Mouse (Mus musculus) telencephalon, adult 2 months (tissue): ENCODE data around the gene Agtr1a.

Experiments
- DNase-seq: peaks from one replicate; pipeline ENCODE4 v3.0.0-alpha.2; 2011; ENCODE audit warnings: low read depth, low spot score

The Agtr1a gene

DNA sequence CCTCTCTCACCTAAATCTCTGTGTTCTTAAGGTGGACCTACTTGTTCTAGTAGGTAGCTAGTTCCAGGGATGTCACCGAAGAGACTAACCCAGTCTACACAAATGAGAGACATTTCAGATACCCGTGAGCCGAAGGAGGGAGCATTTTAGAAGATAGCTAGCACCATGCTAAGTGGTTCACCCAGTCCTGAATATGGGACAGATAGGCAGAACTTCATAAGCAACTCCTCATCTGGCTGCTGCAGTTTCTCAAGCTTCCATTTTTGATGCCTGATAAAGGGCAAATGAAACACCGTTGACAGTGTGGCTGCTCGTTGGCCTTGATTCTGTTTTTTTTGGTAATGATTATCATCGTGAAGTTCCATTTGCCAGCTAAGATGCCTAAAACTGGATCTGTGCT is 25.8 kb downstream of the Agtr1a start:
- DNase-seq, result no peak

DNA sequence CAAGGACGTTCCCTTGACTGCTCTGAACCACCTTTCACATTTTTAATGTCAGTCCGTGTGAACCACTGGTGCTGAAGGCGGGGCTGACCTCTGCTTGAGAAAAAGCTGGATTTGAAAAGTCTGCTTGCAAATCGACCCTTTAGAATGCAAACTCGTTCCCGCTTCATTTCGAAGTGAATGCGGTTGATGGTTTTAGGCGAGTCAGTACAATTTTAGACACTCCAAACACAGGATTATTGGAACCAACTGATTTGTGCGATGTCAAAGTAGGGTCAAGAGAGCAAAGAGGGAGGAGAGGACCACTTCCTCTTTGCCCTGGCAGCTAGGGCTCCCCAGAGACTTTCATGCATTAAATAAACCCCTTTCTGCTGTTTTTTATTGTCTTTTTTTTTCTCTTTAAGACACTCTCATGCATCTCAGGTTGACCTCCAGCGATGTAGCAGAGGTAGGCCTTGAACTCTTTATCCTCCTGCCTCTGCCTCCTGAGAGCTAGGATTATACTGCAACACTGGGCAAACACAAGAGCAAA is 27.9 kb downstream of the Agtr1a start:
- DNase-seq, result no peak

DNA sequence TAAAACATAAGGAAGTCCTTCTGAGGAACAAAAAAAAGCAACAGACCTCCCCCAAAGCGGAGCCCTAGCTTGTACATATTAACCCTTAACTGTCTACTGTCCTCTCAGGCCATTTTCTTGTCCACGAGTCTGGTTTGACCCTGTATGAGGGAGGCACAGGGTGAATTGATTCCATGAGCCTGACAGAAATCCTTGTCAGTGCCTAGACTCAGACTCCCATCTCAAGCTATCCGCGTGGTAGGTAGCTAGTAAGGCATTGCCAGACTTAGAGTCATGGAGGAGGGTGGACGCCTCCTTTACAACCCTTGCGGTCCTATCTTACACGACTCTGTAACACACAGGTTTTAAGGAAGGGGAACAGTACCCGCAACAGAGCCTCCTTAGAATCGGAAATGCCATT is 28.5 kb downstream of the Agtr1a start:
- no peak for DNase-seq

DNA sequence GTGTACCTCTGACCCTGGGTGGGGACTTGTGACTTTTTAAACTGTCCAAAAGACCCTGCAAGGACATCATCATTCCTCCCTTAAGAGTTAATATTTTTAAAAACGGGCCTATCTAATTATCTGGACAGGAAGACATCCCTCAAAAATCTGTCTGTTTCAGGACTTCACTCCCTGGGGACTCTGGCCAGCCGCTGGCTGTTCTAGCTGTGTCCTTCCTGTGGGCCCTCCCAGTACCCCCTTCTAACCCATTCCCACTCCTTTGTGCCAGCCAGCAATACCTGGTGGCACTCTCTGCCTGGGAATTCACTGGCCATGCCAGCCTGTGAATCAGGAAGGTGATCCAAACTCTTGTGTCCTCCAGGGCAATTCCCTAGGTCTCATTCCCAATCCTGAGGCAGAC is 29.1 kb downstream of the Agtr1a start:
- no peak for DNase-seq

DNA sequence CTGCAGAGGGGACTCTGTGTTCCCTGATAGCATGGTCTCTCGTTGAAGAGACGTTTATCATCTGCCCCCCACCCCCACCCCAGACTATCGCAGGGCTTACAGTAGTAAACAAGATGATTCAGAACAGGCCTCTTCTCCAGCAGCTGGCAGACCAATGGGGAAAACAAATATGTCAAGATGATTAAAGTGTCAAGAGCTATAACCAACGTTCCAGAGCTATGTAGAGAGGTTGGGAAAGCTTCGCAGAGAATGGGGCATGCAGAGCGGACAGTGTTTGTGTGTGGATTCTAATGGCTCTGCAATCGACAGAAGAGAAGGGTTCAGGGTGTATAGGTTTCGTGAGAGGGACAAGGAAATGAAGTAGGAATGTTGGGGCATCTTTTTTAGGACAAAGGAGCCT is 31.9 kb downstream of the Agtr1a start:
- DNase-seq, result no peak

DNA sequence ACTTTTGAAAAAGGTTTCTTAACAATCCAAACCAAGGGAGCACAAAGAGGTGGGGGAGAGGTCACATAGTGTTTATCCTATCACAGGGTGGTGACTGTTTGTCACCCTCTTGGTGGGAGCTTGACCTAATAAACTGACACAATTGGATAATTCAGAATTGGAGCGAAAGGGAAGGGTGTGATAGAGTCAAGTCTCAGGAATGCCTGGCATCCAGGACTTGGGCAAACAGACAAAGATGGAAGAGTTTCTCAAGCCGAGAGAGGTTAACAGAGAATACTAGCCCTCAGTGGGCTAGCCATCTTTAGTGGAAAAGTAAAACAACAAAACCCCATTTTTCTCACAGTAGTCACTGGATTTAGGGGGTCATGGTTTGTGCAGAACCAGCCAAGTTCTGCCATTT is 32.5 kb downstream of the Agtr1a start:
- no peak for DNase-seq

DNA sequence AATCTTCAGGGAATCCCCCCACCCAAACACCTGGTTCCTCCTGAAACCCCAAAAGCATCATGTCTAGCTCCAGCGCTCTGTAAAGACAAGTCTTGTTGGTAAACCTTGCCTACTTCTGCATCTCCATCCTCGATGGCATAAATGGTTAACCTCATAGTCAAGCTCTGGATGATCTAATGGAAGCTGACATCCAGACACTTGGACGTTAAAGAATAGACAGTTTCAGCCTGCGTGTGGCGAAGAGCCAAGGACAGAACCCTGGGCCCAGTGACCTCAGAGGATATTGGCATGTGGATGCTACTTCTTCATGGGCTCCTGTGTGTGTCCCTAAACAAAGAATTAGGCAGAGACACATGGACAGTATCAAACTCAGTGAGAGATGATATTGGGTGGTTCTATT is 42.6 kb downstream of the Agtr1a start:
- no peak for DNase-seq

DNA sequence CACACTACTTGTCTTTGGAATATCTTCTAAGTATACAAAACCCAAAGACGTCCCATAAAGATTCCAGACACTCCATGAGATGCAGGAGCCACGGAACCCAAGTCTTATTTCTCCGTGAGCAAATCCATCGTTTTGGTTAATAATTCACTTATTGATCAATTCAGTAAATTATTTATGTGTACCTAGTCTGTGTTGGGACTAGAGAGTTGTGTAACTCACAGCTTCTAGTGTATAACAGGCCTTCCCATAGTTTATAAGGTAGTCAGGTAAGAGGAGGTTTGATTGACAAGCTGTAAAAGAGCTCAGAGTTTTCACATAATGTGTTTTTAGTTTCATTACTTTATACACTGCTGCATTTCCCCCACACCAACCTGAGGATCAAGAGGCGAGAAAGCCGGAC is 48.9 kb downstream of the Agtr1a start:
- no peak for DNase-seq

DNA sequence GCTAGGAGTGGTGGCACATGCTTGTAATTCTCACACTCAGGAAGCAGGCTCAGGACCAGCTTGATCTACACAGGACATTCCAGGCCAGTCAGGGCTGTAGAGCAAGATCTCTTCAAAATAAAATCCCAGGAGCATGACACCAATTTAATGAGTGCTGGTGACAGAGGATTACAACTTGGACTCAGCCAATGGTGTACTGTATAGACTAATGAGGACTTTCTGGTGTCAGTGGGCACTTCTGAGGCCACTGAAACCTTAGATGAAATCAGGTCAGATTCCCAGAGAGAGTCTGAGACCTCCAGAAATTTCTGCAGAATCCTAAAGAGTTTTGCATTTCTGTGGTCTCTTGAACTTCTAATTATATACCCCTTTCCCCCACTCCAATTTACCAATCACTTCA is 57.9 kb downstream of the Agtr1a start:
- no peak for DNase-seq

DNA sequence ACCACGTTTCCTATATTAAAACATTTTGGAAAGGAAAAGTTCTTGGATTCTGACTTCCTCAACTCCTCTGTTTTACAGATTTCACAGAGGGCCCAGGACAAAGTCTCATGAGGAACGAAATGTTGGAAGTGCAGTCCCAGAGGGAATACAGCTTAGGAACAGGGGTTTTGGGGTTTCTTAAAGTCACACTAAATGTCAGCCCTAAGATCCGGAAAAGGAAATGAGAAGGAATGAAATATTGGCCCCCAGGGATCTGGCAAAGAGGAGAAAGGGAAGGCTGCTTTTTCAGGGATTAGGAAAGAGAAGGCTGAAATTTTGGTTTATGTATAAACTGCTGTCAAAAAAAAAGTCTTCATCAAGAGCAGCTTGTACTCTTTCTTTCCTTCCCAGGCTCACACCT is 60.2 kb downstream of the Agtr1a start:
- DNase-seq, result no peak

DNA sequence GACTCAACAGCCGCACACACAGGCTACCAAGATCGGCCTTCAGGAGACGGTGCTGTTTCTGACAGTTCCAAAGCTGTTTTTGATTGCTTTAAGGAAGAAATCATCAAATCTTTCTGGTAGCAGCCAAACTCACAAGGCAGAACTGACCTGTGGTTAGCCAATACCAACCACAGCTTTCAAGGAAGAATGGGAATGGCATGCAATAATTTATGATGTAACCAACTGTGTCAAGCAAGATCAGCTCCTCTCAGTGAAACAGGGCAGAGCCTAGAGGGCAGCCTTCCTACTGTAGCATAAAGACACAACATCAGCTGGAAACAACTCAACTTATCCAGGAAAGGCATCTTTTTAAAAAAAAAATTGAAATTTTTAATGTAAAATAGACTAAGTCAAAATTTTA is 62.6 kb downstream of the Agtr1a start:
- DNase-seq, result no peak

DNA sequence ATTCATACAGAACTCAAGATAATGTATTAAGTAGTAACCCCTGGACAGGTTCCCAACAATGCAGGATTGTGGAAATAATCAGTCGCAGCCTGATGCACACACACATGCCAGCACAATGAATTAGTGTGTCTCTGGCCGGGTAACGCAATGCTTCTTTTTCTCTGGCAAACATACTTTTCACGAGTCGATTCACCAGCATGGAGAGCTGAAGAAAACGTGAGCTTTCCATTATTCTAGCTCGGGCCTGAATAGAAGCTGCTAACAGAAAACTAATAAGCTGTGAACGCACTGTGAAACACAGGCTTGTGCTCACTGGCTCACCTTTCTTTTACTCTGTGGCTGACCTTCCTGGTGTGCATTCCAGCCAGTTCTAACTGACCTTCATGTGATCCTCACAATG is 64.4 kb downstream of the Agtr1a start:
- no peak for DNase-seq

DNA sequence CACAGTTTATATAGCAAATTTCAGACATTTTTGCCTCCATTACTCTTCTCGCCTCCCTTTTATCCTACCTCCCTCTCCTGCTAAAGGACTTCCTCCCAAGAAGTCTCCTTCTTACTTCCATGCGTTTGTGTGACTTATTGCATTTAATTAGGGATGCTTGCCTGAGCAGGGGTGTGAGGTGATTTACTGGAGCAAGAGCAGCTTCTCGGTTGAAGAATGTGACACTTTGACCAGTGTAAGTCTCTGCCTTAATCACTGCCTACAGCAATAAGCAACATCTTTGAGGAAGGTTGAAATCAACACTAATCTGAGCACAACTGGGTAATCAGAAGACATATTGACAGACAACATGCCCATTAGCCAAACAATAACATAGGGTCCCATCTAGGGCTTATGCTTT is 67.6 kb downstream of the Agtr1a start:
- DNase-seq, result no peak

DNA sequence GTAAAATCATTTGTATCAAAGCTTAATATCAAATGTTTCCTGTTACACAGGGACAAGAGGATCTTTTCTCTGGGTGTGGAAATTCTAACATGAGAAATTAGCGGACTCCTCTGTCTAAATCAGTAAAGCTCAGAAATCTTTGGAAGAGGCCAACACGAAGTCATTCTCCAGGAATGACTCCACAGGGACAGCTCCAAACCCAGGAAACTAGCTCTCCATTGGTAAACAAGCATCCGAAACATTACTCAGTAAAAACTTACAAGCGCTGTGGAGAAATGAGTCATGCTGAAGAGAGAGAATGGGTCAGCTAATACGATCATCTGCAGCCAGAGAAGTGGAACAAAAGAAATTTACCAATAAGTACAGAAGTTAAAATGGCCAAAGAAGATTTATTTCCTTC is 82.4 kb downstream of the Agtr1a start:
- no peak for DNase-seq

DNA sequence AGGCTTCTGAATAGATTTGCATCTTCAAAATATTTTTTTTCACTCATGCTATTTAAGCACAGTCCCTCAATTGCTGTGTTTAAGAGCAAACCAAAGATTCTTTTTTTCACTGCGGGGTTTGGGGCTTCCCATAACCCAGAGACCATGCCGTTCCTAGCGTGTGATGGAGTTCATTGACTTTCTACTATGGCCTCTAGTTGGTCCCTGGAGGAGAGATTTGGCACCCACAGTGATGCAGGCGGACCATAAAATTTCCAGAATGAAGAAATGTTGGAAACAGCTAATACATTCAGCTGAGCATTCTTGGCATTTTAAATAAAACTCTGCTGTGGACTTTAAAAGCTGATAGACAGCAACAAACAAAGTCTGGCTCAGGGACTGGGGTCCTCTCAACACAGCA is 90.8 kb downstream of the Agtr1a start:
- no peak for DNase-seq

DNA sequence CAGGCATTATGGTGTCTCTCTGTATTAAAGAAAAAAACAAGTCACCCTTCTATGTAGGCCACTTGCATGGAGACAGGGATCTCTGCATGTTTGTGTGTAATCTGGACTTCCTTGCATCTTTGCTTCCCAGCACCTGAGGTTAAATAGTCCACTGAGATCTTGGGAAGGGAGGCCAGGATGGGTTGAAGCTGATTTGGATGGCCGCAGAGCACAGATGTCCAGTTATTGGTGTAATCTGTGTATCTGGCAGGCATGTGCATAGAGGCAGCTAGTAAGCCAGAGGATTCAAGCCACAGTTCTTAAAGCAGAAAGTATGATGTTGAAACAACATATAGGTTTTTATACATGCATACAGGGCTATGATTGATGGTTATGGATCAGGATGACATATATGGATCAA is 91.2 kb downstream of the Agtr1a start:
- DNase-seq, result no peak
